ENCODE assay signal across 9 mouse cellular contexts in genomic region chr14:55853621-55854285, GRCm38 (mm10). TPM values are rescaled to one million over a fixed set of nuclear protein-coding genes. Genes with fewer than 3 reads are reported as not detected.
A peak's percentile ranks its signal among the peaks of the same experiment; 100 is the strongest.
DNase-seq lines count a peak whose midpoint lies in the region; ATAC-seq lines count a peak whose summit lies in the region.
"Had no signal": no experiment of that assay in that cellular context is flagged by ENCODE, and none has a peak within 500 bp of the region (broad histone marks: within the 10 kb centered on the region; RNA-seq: fewer than 3 reads in every experiment).

Gene Nynrin (plus strand): TSS chr14:55854010.

- 0 out of 2 replicates have a peak, but pooled peaks cover 2% of the 10 kb centered on the region for H3K36me3 ChIP-seq in hindbrain, embryonic 12.5 days
- H3K36me3 ChIP-seq in liver, embryonic 11.5 days (ENCODE audit: control insufficient read depth, insufficient read depth, low read length), result no peaks in the 10 kb centered on the region
- no peaks in the 10 kb centered on the region for H3K36me3 ChIP-seq in midbrain, embryonic 16.5 days (ENCODE audit: control insufficient read depth, insufficient read depth, low read length)

- no peaks in the 10 kb centered on the region for H3K9me3 ChIP-seq in hindbrain, embryonic 12.5 days (replicated peaks)
- H3K9me3 ChIP-seq in liver, embryonic 11.5 days (ENCODE audit: control insufficient read depth, low read length), result no peaks in the 10 kb centered on the region
- no peaks in the 10 kb centered on the region for H3K9me3 ChIP-seq in midbrain, embryonic 16.5 days (replicated peaks; ENCODE audit: control insufficient read depth, low read length, poor library complexity, severe bottlenecking)

- peak within 1 kb of the TSS; percentile 83 for H3K4me2 ChIP-seq in hindbrain, embryonic 12.5 days (replicated peaks)
- peak within 1 kb of the TSS; percentile 87 for H3K4me2 ChIP-seq in liver, embryonic 11.5 days
- peak within 1 kb of the TSS; percentile 90 for H3K4me2 ChIP-seq in midbrain, embryonic 16.5 days (ENCODE audit: low read length)

- DNase-seq in cerebellum, postnatal 10 days, result peak; percentile 66 to 78
- DNase-seq in cerebellum, adult 11 months, result no peak
- DNase-seq in adrenal gland, postnatal 36 days, result peak; percentile 65 to 80
- DNase-seq in forelimb bud, embryonic 11.5 days (ENCODE audit: low read depth, low spot score), result peak; percentile 90
- DNase-seq in liver, embryonic 11.5 days (ENCODE audit: low spot score), result peak; percentile 80
- DNase-seq in thymus, postnatal 0 days (ENCODE audit: low spot score), result peak; percentile 70

- H3K9ac ChIP-seq in hindbrain, embryonic 12.5 days, result peak within 1 kb of the TSS; percentile 81
- H3K9ac ChIP-seq in liver, embryonic 11.5 days (ENCODE audit: low read depth, low read length), result peak within 1 kb of the TSS; percentile 74
- peak within 1 kb of the TSS; percentile 85 for H3K9ac ChIP-seq in midbrain, embryonic 16.5 days (ENCODE audit: low read depth, low read length)

- peak within 1 kb of the TSS; percentile 64 for H3K4me3 ChIP-seq in hindbrain, embryonic 12.5 days
- peak within 1 kb of the TSS; percentile 63 for H3K4me3 ChIP-seq in liver, embryonic 11.5 days (ENCODE audit: low read depth, low read length)
- H3K4me3 ChIP-seq in midbrain, embryonic 16.5 days (ENCODE audit: low read depth, low read length), result peak within 1 kb of the TSS; percentile 63

- 3% methylated on average over 27 of the region's 33 CpGs for WGBS in hindbrain, embryonic 12.5 days
- 4% methylated on average over 32 of the region's 33 CpGs for WGBS in liver, embryonic 11.5 days
- WGBS in midbrain, embryonic 16.5 days, result 1% methylated on average over 27 of the region's 33 CpGs

- H3K4me1 ChIP-seq in hindbrain, embryonic 12.5 days, result peaks cover 50% of the 10 kb centered on the region
- peaks cover 47% of the 10 kb centered on the region for H3K4me1 ChIP-seq in liver, embryonic 11.5 days (replicated peaks; ENCODE audit: control insufficient read depth, insufficient read depth, low read length)
- peaks cover 36% of the 10 kb centered on the region for H3K4me1 ChIP-seq in midbrain, embryonic 16.5 days (ENCODE audit: control insufficient read depth, insufficient read depth, low read length)

- peak; percentile 84 for ATAC-seq in hindbrain, embryonic 12.5 days (ENCODE audit: low FRiP score)
- ATAC-seq in liver, embryonic 11.5 days (replicated peaks; ENCODE audit: low FRiP score), result peak; percentile 77
- ATAC-seq in midbrain, embryonic 16.5 days, result peak; percentile 84

- peak within 1 kb of the TSS; percentile 91 for H3K27ac ChIP-seq in hindbrain, embryonic 12.5 days
- peak within 1 kb of the TSS; percentile 91 for H3K27ac ChIP-seq in liver, embryonic 11.5 days (ENCODE audit: low read depth, low read length)
- H3K27ac ChIP-seq in midbrain, embryonic 16.5 days (ENCODE audit: low read length), result peak within 1 kb of the TSS; percentile 84

- H3K27me3 ChIP-seq in hindbrain, embryonic 12.5 days, result no peaks in the 10 kb centered on the region
- H3K27me3 ChIP-seq in liver, embryonic 11.5 days (replicated peaks; ENCODE audit: control insufficient read depth, insufficient read depth, low read length), result no peaks in the 10 kb centered on the region; the same call in 1 of the 2 replicates
- no peaks in the 10 kb centered on the region for H3K27me3 ChIP-seq in midbrain, embryonic 16.5 days (ENCODE audit: control insufficient read depth, insufficient read depth, low read depth, low read length)
- H3K27me3 ChIP-seq: CH12.LX had no signal

RNA-seq across cellular contexts. Expression of gene Nynrin, which starts in this region (rescaled TPM):
- 10 to 100 TPM in 1 of 2 experiments, 1 to 10 TPM in 1; 9.4 to 10.7 TPM for total RNA-seq in adrenal gland, postnatal 36 days (2021)
- polyA plus RNA-seq in hindbrain, embryonic 12.5 days (2016; fragmentation: Nextera tagmentation; extraction: Ambion mirVana), result 30.4 and 35.8 TPM in 2 replicates
- polyA plus RNA-seq in liver, embryonic 11.5 days (2014; fragmentation: Nextera tagmentation; extraction: Ambion mirVana), result 12.0 and 12.2 TPM in 2 replicates
- 11.0 and 11.9 TPM in 2 replicates for polyA plus RNA-seq in midbrain, embryonic 16.5 days (2015; fragmentation: Nextera tagmentation; extraction: Ambion mirVana)
- 1.7 and 2.4 TPM in 2 replicates for polyA plus RNA-seq in thymus, postnatal 0 days (2015; fragmentation: Nextera tagmentation; extraction: Ambion mirVana)
